Mouse (Mus musculus) forebrain, embryonic 16.5 days (tissue): ENCODE data around the gene Poln. TPM values are rescaled to one million over a fixed set of nuclear protein-coding genes. Genes with fewer than 3 reads are reported as not detected.

ENCODE experiments used
- ATAC-seq: fragments of 200-750 bp; cut with Nextera tagmentation; 2 replicates; pipeline ENCODE4 v1.8.0; 2017; ENCODE audit warnings: mild to moderate bottlenecking, moderate library complexity
- H3K27ac ChIP-seq: fragments of 300-500 bp; sonication (generic); 2 replicates; pipeline ENCODE4 v1.5.1; 2014; ENCODE audit warnings: low read length, control low read depth
- H3K27me3 ChIP-seq: fragments of 300-500 bp; sonication (generic); replicated peaks from 2 replicates; pipeline ENCODE4 v1.6.1; 2014; ENCODE audit warnings: low read length; ENCODE audit not compliant: control insufficient read depth, insufficient read depth
- H3K36me3 ChIP-seq: fragments of 300-500 bp; sonication (generic); 2 replicates; pipeline ENCODE4 v1.6.1; 2014; ENCODE audit not compliant: control insufficient read depth, insufficient read depth
- H3K4me1 ChIP-seq: fragments of 300-500 bp; sonication (generic); replicated peaks from 2 replicates; pipeline ENCODE4 v1.6.1; 2014; ENCODE audit warnings: low read length; ENCODE audit not compliant: control insufficient read depth, insufficient read depth
- H3K4me2 ChIP-seq: fragments of 300-500 bp; sonication (generic); 2 replicates; pipeline ENCODE4 v1.6.1; 2014; ENCODE audit warnings: mild to moderate bottlenecking, low read length, control low read depth
- H3K4me3 ChIP-seq: fragments of 300-500 bp; sonication (generic); replicated peaks from 2 replicates; pipeline ENCODE4 v1.5.1; 2014; ENCODE audit warnings: mild to moderate bottlenecking, low read length, control low read depth
- H3K9ac ChIP-seq: fragments of 300-500 bp; sonication (generic); replicated peaks from 2 replicates; pipeline ENCODE4 v1.6.1; 2014; ENCODE audit warnings: low read depth, low read length, control low read depth
- H3K9me3 ChIP-seq: fragments of 300-500 bp; sonication (generic); 2 replicates; pipeline ENCODE4 v1.6.1; 2016; ENCODE audit warnings: low read length; ENCODE audit not compliant: control insufficient read depth
- WGBS: fragments of 180-500 bp; shearing (Covaris S2); extraction: QIAGEN DNeasy Blood & Tissue Kit; methylation state at CpG from one replicate; pipeline ENCODE4 v1.1.7; 2014; 5-methylcytosine and 5-hydroxymethylcytosine counted together
- polyA plus RNA-seq: library from polyadenylated mRNA; unstranded; fragments of >200 nt; fragmentation: Nextera tagmentation; extraction: Ambion mirVana; gene quantifications from 2 replicates; pipeline ENCODE4 v1.2.1, GENCODE M21; 2015

Gene Poln
- polyA plus RNA-seq, 1 experiment from 2014 or later, result 0.73 TPM

- Histone ChIP-seq H3K36me3 (no peaks in the 10 kb centered on the region), H3K4me1 (peaks cover 28% of the 10 kb centered on the region), H3K27me3 (0 out of 2 replicates have a peak, but pooled peaks cover 2% of the 10 kb centered on the region), H3K27ac (no peak overlapping the region), H3K4me2 (no peak overlapping the region), H3K9me3 (no peaks in the 10 kb centered on the region), H3K4me3 (no peak overlapping the region), H3K9ac (no peak overlapping the region)
- ATAC-seq, result no peak
- 75% methylated on average over 1 of the region's 1 CpGs for WGBS
Measured at GRCm38 (mm10) chr5:34189521-34189920, 20.3 kb upstream of the Poln start.

- Histone ChIP-seq H3K4me3 (no peak overlapping the region), H3K4me1 (peaks cover 34% of the 10 kb centered on the region), H3K27ac (no peak overlapping the region), H3K9me3 (no peaks in the 10 kb centered on the region), H3K9ac (no peak overlapping the region), H3K4me2 (no peak overlapping the region), H3K36me3 (no peaks in the 10 kb centered on the region), H3K27me3 (0 out of 2 replicates have a peak, but pooled peaks cover 2% of the 10 kb centered on the region)
- ATAC-seq, result no peak
- WGBS, result 78% methylated on average over 2 of the region's 2 CpGs
Measured at GRCm38 (mm10) chr5:34188856-34189255, 19.6 kb upstream of the Poln start.

- Histone ChIP-seq H3K4me2 (peak within 1 kb of the TSS; percentile 92), H3K27me3 (0 out of 2 replicates have a peak, but pooled peaks cover 2% of the 10 kb centered on the region), H3K4me3 (peak within 1 kb of the TSS; percentile 89), H3K9ac (peak within 1 kb of the TSS; percentile 87), H3K27ac (peak within 1 kb of the TSS; percentile 87), H3K36me3 (no peaks in the 10 kb centered on the region), H3K4me1 (peaks cover 34% of the 10 kb centered on the region), H3K9me3 (no peaks in the 10 kb centered on the region)
- WGBS, result under 1% methylated on average over 60 of the region's 60 CpGs
- ATAC-seq, result peak; percentile 99
Measured at GRCm38 (mm10) chr5:34187601-34188316, 18.5 kb upstream of the Poln start, which contains the start of gene Mxd4. Gene Mxd4, minus strand, starts transcription at chr5:34187720.

- Histone ChIP-seq H3K36me3 (no peaks in the 10 kb centered on the region), H3K4me2 (peak overlapping the region; percentile 92), H3K27me3 (0 out of 2 replicates have a peak, but pooled peaks cover 2% of the 10 kb centered on the region), H3K27ac (peak overlapping the region; percentile 87), H3K9ac (peak overlapping the region; percentile 87), H3K4me3 (peak overlapping the region; percentile 89), H3K9me3 (no peaks in the 10 kb centered on the region), H3K4me1 (peaks cover 34% of the 10 kb centered on the region)
- WGBS, result under 1% methylated on average over 31 of the region's 46 CpGs
- peak; percentile 10 for ATAC-seq
Measured at GRCm38 (mm10) chr5:34186961-34187391, 17.7 kb upstream of the Poln start.

- 0 out of 2 replicates have a peak, but pooled peaks cover 2% of the 10 kb centered on the region for H3K27me3 ChIP-seq
- no peak for ATAC-seq
- H3K4me3 ChIP-seq, result peak overlapping the region; percentile 89
- peaks cover 34% of the 10 kb centered on the region for H3K4me1 ChIP-seq
- no peak overlapping the region for H3K27ac ChIP-seq
- peak overlapping the region; percentile 87 for H3K9ac ChIP-seq
- H3K4me2 ChIP-seq, result peak overlapping the region; percentile 92
- H3K9me3 ChIP-seq, result no peaks in the 10 kb centered on the region
- H3K36me3 ChIP-seq, result no peaks in the 10 kb centered on the region
- 63% methylated on average over 2 of the region's 2 CpGs for WGBS
Measured at GRCm38 (mm10) chr5:34186391-34186790, 17.1 kb upstream of the Poln start.

GRCm38 (mm10) chr5:34185791-34186190 is 16.5 kb upstream of the Poln start:
- no peaks in the 10 kb centered on the region for H3K36me3 ChIP-seq
- H3K4me1 ChIP-seq, result peaks cover 34% of the 10 kb centered on the region
- H3K9ac ChIP-seq, result no peak overlapping the region
- 0 out of 2 replicates have a peak, but pooled peaks cover 2% of the 10 kb centered on the region for H3K27me3 ChIP-seq
- H3K27ac ChIP-seq, result no peak overlapping the region
- H3K4me2 ChIP-seq, result peak overlapping the region; percentile 92
- no peak for ATAC-seq
- H3K4me3 ChIP-seq, result peak overlapping the region; percentile 89
- no peaks in the 10 kb centered on the region for H3K9me3 ChIP-seq

GRCm38 (mm10) chr5:34185051-34185580 is 15.9 kb upstream of the Poln start:
- H3K36me3 ChIP-seq, result peaks cover 2% of the 10 kb centered on the region; the same call in 1 of the 2 replicates
- no peak overlapping the region for H3K4me2 ChIP-seq
- no peak overlapping the region for H3K27ac ChIP-seq
- H3K4me3 ChIP-seq, result no peak overlapping the region
- peaks cover 34% of the 10 kb centered on the region for H3K4me1 ChIP-seq
- H3K9me3 ChIP-seq, result no peaks in the 10 kb centered on the region
- 90% methylated on average over 1 of the region's 1 CpGs for WGBS
- 0 out of 2 replicates have a peak, but pooled peaks cover 2% of the 10 kb centered on the region for H3K27me3 ChIP-seq
- ATAC-seq, result no peak
- H3K9ac ChIP-seq, result no peak overlapping the region

- H3K4me2 ChIP-seq, result no peak overlapping the region
- no peak overlapping the region for H3K27ac ChIP-seq
- no peak overlapping the region for H3K9ac ChIP-seq
- H3K9me3 ChIP-seq, result no peaks in the 10 kb centered on the region
- no peak for ATAC-seq
- 87% methylated on average over 3 of the region's 3 CpGs for WGBS
- no peak overlapping the region for H3K4me3 ChIP-seq
- H3K36me3 ChIP-seq, result peaks cover 5% of the 10 kb centered on the region; the same call in 1 of the 2 replicates
- H3K27me3 ChIP-seq, result no peaks in the 10 kb centered on the region
- H3K4me1 ChIP-seq, result peaks cover 34% of the 10 kb centered on the region
Measured at GRCm38 (mm10) chr5:34183976-34184375, 14.7 kb upstream of the Poln start.

GRCm38 (mm10) chr5:34183156-34183880 is 14.1 kb upstream of the Poln start:
- H3K27ac ChIP-seq, result no peak overlapping the region
- H3K4me2 ChIP-seq, result no peak overlapping the region
- no peak overlapping the region for H3K9ac ChIP-seq
- peaks cover 31% of the 10 kb centered on the region for H3K4me1 ChIP-seq
- peaks cover 5% of the 10 kb centered on the region; the same call in 1 of the 2 replicates for H3K36me3 ChIP-seq
- no peaks in the 10 kb centered on the region for H3K27me3 ChIP-seq
- H3K4me3 ChIP-seq, result no peak overlapping the region
- ATAC-seq, result no peak
- 63% methylated on average over 5 of the region's 5 CpGs for whole genome bisulfite sequencing
- no peaks in the 10 kb centered on the region for H3K9me3 ChIP-seq
